Mouse (Mus musculus): Measurements from ENCODE around the gene Fam120b. TPM values are rescaled to one million over a fixed set of nuclear protein-coding genes. Genes with fewer than 3 reads are reported as not detected.

Gene Fam120b
- 10.6 TPM for polyA plus RNA-seq (2014; fragmentation: Illumina TruSeq; extraction: RNeasy Lipid Tissue Mini Kit (QIAGEN cat#74804); ENCODE audit: low read depth, low replicate concordance)

GRCm38 (mm10) chr17:15395997-15396675, at the start of gene Fam120b:
Gene Fam120b (plus strand): TSS chr17:15396202.

GRCm38 (mm10) chr17:15376494-15377181, 19.4 kb upstream of the Fam120b start, which contains the start of gene Dll1:
Gene Dll1 (minus strand): TSS chr17:15376872.

Other genes starting within 250 kb of the Fam120b start
- gene Dll1, start 19.3 kb upstream of the Fam120b start, polyA plus RNA-seq (2014; fragmentation: Illumina TruSeq; extraction: RNeasy Lipid Tissue Mini Kit (QIAGEN cat#74804); ENCODE audit: low read depth, low replicate concordance): 2.3 TPM
- gene Psmb1, start 103.5 kb downstream of the Fam120b start, polyA plus RNA-seq (2014; fragmentation: Illumina TruSeq; extraction: RNeasy Lipid Tissue Mini Kit (QIAGEN cat#74804); ENCODE audit: low read depth, low replicate concordance): 131 TPM
- gene Tbp, start 103.7 kb downstream of the Fam120b start, polyA plus RNA-seq (2014; fragmentation: Illumina TruSeq; extraction: RNeasy Lipid Tissue Mini Kit (QIAGEN cat#74804); ENCODE audit: low read depth, low replicate concordance): 33.2 TPM
- 34.9 TPM for gene Pdcd2, start 131.1 kb downstream of the Fam120b start, polyA plus RNA-seq (2014; fragmentation: Illumina TruSeq; extraction: RNeasy Lipid Tissue Mini Kit (QIAGEN cat#74804); ENCODE audit: low read depth, low replicate concordance)
- gene Prdm9, start 168.2 kb downstream of the Fam120b start, polyA plus RNA-seq (2014; fragmentation: Illumina TruSeq; extraction: RNeasy Lipid Tissue Mini Kit (QIAGEN cat#74804); ENCODE audit: low read depth, low replicate concordance): 7.0 TPM

Data from liver, adult 10 weeks (tissue).